Mouse (Mus musculus): ENCODE data around the gene Son. TPM values are rescaled to one million over a fixed set of nuclear protein-coding genes. Genes with fewer than 3 reads are reported as not detected.
"Not testable (repeated sequence)": the region's sequence is repeated elsewhere in the genome, so short reads cannot be mapped to it uniquely, and the experiment has no call there.

Gene Son
- polyA plus RNA-seq, 1 experiment from 2014 or later: 39.0 TPM

DNA sequence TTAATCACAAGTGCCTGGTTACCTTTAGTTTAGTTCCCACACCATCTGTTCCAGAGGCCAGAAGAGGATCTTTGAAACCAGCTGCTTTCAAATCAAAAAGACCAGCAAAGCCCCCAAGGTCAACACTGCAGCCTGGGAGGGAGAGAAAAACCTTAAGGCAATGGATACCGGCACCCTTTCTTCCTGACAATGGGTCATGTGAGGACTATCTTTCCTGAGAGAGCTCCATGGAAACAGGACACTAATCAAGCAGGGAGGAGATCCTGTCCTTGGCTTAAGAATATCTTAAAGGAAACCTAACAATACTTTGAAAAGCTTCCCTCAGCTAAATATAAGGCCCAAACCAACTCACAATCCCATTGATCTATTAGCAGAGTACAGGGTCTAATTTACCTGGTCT lies 16.7 kb upstream of the Son start:
- H3K36me3 ChIP-seq (ENCODE audit: control insufficient read depth, insufficient read depth): peaks cover 45% of the 10 kb centered on the region
- ATAC-seq (ENCODE audit: low read depth): no peak
- H3K4me2 ChIP-seq (ENCODE audit: low read depth, low read length): no peak overlapping the region
- no peaks in the 10 kb centered on the region for H3K9me3 ChIP-seq (replicated peaks; ENCODE audit: control insufficient read depth, low read length)
- WGBS (ENCODE audit: insufficient replicate concordance): 74% methylated on average over 1 of the region's 1 CpGs
- H3K27ac ChIP-seq (ENCODE audit: low read length): no peak overlapping the region
- H3K4me1 ChIP-seq (ENCODE audit: control insufficient read depth, low read depth, low read length): no peaks in the 10 kb centered on the region
- H3K27me3 ChIP-seq (ENCODE audit: control insufficient read depth, insufficient read depth, low read depth, low read length): no peaks in the 10 kb centered on the region
- no peak overlapping the region for H3K9ac ChIP-seq (ENCODE audit: low read depth, low read length)
- H3K4me3 ChIP-seq (ENCODE audit: low read depth, low read length): no peak overlapping the region

DNA sequence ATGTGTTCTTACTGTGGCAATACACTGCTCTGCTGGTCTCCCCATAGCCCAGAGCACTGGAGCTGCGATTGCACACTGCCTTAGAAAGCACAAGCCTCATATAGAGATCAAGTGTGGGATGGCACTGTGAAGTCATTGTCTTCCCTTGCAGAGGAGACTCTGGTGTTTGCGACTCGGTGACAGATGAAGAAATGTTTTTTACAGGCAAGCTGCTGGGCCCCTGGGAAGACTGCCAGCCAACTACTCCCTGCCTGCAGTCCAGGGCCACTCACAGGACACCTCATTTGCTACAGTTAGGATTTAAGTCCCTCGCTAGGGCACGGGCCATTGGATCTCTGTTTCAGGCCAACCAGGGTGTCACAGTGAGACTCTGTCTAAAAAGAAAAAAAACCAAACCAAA lies 14.9 kb upstream of the Son start:
- no peak overlapping the region for H3K9ac ChIP-seq (ENCODE audit: low read depth, low read length)
- no peaks in the 10 kb centered on the region for H3K4me1 ChIP-seq (ENCODE audit: control insufficient read depth, low read depth, low read length)
- no peak overlapping the region for H3K4me3 ChIP-seq (ENCODE audit: low read depth, low read length)
- no peak for ATAC-seq (ENCODE audit: low read depth)
- peaks cover 52% of the 10 kb centered on the region for H3K36me3 ChIP-seq (ENCODE audit: control insufficient read depth, insufficient read depth)
- H3K4me2 ChIP-seq (ENCODE audit: low read depth, low read length): no peak overlapping the region
- WGBS (ENCODE audit: insufficient replicate concordance): 87% methylated on average over 5 of the region's 5 CpGs
- no peaks in the 10 kb centered on the region for H3K9me3 ChIP-seq (replicated peaks; ENCODE audit: control insufficient read depth, low read length)
- no peak overlapping the region for H3K27ac ChIP-seq (ENCODE audit: low read length)
- no peaks in the 10 kb centered on the region for H3K27me3 ChIP-seq (ENCODE audit: control insufficient read depth, insufficient read depth, low read depth, low read length)

DNA sequence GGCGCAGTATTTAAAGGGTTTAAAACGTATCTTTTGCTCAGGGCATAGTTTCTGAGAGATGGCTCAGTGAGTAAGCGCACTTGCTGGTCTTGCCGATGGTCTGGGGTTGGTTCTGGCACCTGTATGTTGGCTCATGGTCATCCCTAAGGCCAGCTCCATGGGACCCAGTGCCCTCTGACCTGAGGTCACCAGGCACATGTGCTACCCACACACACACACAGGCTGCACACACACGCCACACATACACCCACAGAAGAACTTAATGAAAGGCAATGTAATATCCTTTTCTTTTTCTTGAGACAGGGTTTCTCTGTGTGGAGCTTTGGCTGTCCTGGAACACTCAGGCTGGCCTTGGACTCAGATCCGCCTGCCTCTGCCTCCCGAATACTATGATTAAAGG lies 14.4 kb upstream of the Son start:
- no peak overlapping the region for H3K4me2 ChIP-seq (ENCODE audit: low read depth, low read length)
- H3K27me3 ChIP-seq (ENCODE audit: control insufficient read depth, insufficient read depth, low read depth, low read length): no peaks in the 10 kb centered on the region
- ATAC-seq (ENCODE audit: low read depth): no peak
- 83% methylated on average over 7 of the region's 7 CpGs for WGBS (ENCODE audit: insufficient replicate concordance)
- no peak overlapping the region for H3K9ac ChIP-seq (ENCODE audit: low read depth, low read length)
- no peaks in the 10 kb centered on the region for H3K4me1 ChIP-seq (ENCODE audit: control insufficient read depth, low read depth, low read length)
- H3K9me3 ChIP-seq (replicated peaks; ENCODE audit: control insufficient read depth, low read length): no peaks in the 10 kb centered on the region
- H3K27ac ChIP-seq (ENCODE audit: low read length): no peak overlapping the region
- peaks cover 55% of the 10 kb centered on the region for H3K36me3 ChIP-seq (ENCODE audit: control insufficient read depth, insufficient read depth)
- no peak overlapping the region for H3K4me3 ChIP-seq (ENCODE audit: low read depth, low read length)

DNA sequence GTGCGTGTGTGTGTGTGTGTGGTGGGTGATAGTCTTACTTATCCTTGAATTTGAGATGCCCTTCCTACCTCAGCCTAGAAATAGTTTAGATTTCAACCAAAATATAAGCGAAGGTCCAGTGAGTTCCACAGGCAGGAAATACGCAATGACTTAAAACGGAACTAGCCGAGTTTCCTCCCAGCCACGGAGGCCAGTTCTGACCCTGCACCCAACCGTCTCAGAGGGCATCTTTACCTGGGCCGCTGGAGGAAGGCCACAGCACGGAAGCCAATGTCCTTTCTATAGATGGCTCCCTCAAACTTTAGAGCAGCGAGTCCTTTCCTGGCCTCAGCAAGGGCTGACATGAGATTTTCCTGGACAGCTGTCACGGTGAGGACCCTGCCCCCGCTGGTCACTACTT lies 13.7 kb upstream of the Son start:
- Histone ChIP-seq H3K4me1 (ENCODE audit: control insufficient read depth, low read depth, low read length) (no peaks in the 10 kb centered on the region), H3K4me3 (ENCODE audit: low read depth, low read length) (no peak overlapping the region), H3K36me3 (ENCODE audit: control insufficient read depth, insufficient read depth) (peaks cover 55% of the 10 kb centered on the region), H3K4me2 (ENCODE audit: low read depth, low read length) (no peak overlapping the region), H3K9me3 (replicated peaks; ENCODE audit: control insufficient read depth, low read length) (no peaks in the 10 kb centered on the region), H3K27me3 (ENCODE audit: control insufficient read depth, insufficient read depth, low read depth, low read length) (no peaks in the 10 kb centered on the region), H3K9ac (ENCODE audit: low read depth, low read length) (no peak overlapping the region), H3K27ac (ENCODE audit: low read length) (no peak overlapping the region)
- ATAC-seq (ENCODE audit: low read depth): no peak
- WGBS (ENCODE audit: insufficient replicate concordance): 77% methylated on average over 12 of the region's 12 CpGs

DNA sequence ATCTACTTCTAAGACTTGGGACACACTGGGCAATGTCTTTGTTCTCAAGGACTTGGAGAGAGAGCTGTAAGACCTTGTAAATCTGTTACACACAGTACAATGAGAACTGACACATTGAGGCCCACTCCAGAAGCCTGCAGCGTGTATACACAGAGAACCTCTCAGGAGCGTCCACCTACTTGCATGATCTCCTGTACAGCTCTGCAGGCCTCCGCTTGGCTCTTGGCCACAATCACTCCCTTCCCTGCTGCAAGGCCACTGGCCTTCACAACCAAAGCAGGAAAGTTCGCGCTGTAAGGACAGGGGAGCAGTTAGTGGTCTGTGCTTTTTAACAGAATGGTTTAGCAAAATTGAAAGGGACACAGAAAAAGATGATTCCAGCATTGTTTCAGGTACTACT lies 8.1 kb upstream of the Son start:
- ATAC-seq (ENCODE audit: low read depth): no peak
- no peak overlapping the region for H3K4me2 ChIP-seq (ENCODE audit: low read depth, low read length)
- WGBS (ENCODE audit: insufficient replicate concordance): 89% methylated on average over 5 of the region's 5 CpGs
- H3K9me3 ChIP-seq (replicated peaks; ENCODE audit: control insufficient read depth, low read length): no peaks in the 10 kb centered on the region
- H3K36me3 ChIP-seq (ENCODE audit: control insufficient read depth, insufficient read depth): peaks cover 50% of the 10 kb centered on the region
- no peak overlapping the region for H3K4me3 ChIP-seq (ENCODE audit: low read depth, low read length)
- H3K9ac ChIP-seq (ENCODE audit: low read depth, low read length): no peak overlapping the region
- H3K27ac ChIP-seq (ENCODE audit: low read length): no peak overlapping the region
- H3K4me1 ChIP-seq (ENCODE audit: control insufficient read depth, low read depth, low read length): no peaks in the 10 kb centered on the region; the same call in 1 of the 2 replicates
- H3K27me3 ChIP-seq (ENCODE audit: control insufficient read depth, insufficient read depth, low read depth, low read length): no peaks in the 10 kb centered on the region

DNA sequence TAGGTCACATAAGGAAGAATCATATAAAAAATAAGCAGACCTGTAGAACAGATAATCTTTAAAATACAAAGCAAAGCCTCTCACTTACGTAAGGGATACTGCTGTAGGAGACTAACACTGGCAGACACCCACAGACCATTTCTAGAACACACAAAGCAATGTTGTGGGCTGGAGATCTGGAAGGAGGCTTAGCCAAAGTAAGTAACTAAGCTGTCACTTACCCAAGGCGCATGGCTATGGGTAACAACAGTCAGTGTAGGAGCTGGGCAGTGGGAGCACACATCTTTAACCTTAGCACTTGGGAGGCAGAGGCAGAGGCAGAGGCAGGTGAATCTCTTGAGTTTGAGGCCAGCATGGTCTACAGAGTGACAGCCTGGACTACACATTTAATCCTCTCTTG lies 7.7 kb upstream of the Son start:
- Histone ChIP-seq H3K27me3 (ENCODE audit: control insufficient read depth, insufficient read depth, low read depth, low read length) (no peaks in the 10 kb centered on the region), H3K4me1 (ENCODE audit: control insufficient read depth, low read depth, low read length) (peaks cover 1% of the 10 kb centered on the region), H3K36me3 (ENCODE audit: control insufficient read depth, insufficient read depth) (peaks cover 50% of the 10 kb centered on the region), H3K4me2 (ENCODE audit: low read depth, low read length) (no peak overlapping the region), H3K27ac (ENCODE audit: low read length) (no peak overlapping the region), H3K9ac (ENCODE audit: low read depth, low read length) (no peak overlapping the region), H3K9me3 (replicated peaks; ENCODE audit: control insufficient read depth, low read length) (no peaks in the 10 kb centered on the region), H3K4me3 (ENCODE audit: low read depth, low read length) (no peak overlapping the region)
- no peak for ATAC-seq (ENCODE audit: low read depth)
- 87% methylated on average over 2 of the region's 2 CpGs for WGBS (ENCODE audit: insufficient replicate concordance)

DNA sequence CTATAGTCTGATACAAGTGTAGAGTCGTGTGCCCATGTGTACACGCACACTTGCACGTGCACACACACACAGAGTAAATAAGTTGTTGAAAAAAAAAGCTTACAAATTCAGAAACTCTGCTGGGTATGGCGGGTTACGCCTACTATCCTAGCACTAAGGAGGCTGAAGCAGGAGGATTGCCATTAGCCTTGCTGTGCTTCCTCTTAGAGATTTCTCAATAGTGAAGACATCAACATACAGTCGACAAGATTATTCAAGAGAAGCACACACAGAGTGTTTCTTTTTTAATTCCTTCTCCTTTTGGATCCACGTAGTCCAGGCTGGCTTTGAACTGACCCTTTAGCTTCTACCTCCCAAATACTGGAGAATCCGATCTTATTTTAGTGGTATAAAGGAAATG lies 7.1 kb upstream of the Son start:
- Histone ChIP-seq H3K4me2 (ENCODE audit: low read depth, low read length) (no peak overlapping the region), H3K9ac (ENCODE audit: low read depth, low read length) (no peak overlapping the region), H3K36me3 (ENCODE audit: control insufficient read depth, insufficient read depth) (peaks cover 50% of the 10 kb centered on the region), H3K4me1 (ENCODE audit: control insufficient read depth, low read depth, low read length) (peaks cover 5% of the 10 kb centered on the region), H3K4me3 (ENCODE audit: low read depth, low read length) (no peak overlapping the region), H3K9me3 (replicated peaks; ENCODE audit: control insufficient read depth, low read length) (no peaks in the 10 kb centered on the region), H3K27ac (ENCODE audit: low read length) (no peak overlapping the region), H3K27me3 (ENCODE audit: control insufficient read depth, insufficient read depth, low read depth, low read length) (no peaks in the 10 kb centered on the region)
- 83% methylated on average over 8 of the region's 8 CpGs for WGBS (ENCODE audit: insufficient replicate concordance)
- ATAC-seq (ENCODE audit: low read depth): no peak

DNA sequence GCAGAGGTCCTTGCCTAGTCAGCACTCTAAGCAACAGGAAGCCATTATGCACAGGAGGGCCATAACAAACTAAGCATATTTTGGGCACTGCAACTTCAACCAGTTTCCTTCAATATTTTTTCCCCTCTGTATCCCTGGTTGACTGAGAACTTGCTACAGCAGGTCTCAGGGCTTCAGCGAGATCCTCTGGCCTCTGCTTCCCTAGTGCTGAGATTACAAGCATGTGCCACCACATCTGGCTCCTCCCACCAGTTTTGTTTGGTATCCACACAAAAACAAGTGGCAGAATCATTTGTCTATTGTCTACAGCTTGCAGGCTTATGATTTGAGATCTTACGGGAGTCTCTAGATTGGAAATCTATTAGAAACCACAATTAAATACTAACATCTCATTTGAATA lies 2.4 kb upstream of the Son start:
- H3K4me3 ChIP-seq (ENCODE audit: low read depth, low read length): no peak overlapping the region
- H3K4me2 ChIP-seq (ENCODE audit: low read depth, low read length): no peak overlapping the region; the same call in 1 of the 2 replicates
- H3K4me1 ChIP-seq (ENCODE audit: control insufficient read depth, low read depth, low read length): peaks cover 9% of the 10 kb centered on the region
- H3K9ac ChIP-seq (ENCODE audit: low read depth, low read length): no peak overlapping the region
- ATAC-seq (ENCODE audit: low read depth): no peak
- H3K27ac ChIP-seq (ENCODE audit: low read length): no peak overlapping the region
- H3K9me3 ChIP-seq (replicated peaks; ENCODE audit: control insufficient read depth, low read length): no peaks in the 10 kb centered on the region
- no peaks in the 10 kb centered on the region for H3K27me3 ChIP-seq (ENCODE audit: control insufficient read depth, insufficient read depth, low read depth, low read length)
- 48% methylated on average over 2 of the region's 2 CpGs for WGBS (ENCODE audit: insufficient replicate concordance)
- peaks cover 18% of the 10 kb centered on the region for H3K36me3 ChIP-seq (ENCODE audit: control insufficient read depth, insufficient read depth)

DNA sequence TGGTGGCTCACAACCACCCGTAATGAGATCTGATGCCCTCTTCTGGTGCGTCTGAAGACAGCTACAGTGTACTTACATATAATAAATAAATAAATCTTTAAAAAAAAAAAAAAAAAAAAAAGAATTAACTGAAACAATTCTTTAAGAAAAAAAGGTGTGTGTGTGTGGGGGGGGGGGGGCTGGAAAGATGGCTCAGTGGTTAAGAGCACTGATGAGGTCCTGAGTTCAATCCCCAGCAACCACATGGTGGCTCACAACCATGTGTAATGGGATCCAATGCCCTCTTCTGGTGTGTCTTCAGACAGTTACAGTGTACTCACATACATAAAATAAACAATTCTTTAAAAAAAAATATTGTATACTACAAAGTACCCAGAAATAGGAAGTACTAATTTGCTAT lies 1.9 kb upstream of the Son start:
- H3K36me3 ChIP-seq (ENCODE audit: control insufficient read depth, insufficient read depth): peaks cover 15% of the 10 kb centered on the region
- H3K9ac ChIP-seq (ENCODE audit: low read depth, low read length); H3K9me3 ChIP-seq (replicated peaks; ENCODE audit: control insufficient read depth, low read length); H3K4me3 ChIP-seq (ENCODE audit: low read depth, low read length); H3K27me3 ChIP-seq (ENCODE audit: control insufficient read depth, insufficient read depth, low read depth, low read length); H3K4me1 ChIP-seq (ENCODE audit: control insufficient read depth, low read depth, low read length); H3K27ac ChIP-seq (ENCODE audit: low read length); ATAC-seq (ENCODE audit: low read depth); H3K4me2 ChIP-seq (ENCODE audit: low read depth, low read length): not testable (repeated sequence)
- WGBS (ENCODE audit: insufficient replicate concordance): no CpG with 5 or more reads among the region's 2 CpGs
